Mouse (Mus musculus): Measurements from ENCODE around the gene Nav2. TPM values are rescaled to one million over a fixed set of nuclear protein-coding genes. Genes with fewer than 3 reads are reported as not detected.

The Nav2 gene
- polyA plus RNA-seq, 1 experiment from 2014 or later, result 7.5 TPM

DNA sequence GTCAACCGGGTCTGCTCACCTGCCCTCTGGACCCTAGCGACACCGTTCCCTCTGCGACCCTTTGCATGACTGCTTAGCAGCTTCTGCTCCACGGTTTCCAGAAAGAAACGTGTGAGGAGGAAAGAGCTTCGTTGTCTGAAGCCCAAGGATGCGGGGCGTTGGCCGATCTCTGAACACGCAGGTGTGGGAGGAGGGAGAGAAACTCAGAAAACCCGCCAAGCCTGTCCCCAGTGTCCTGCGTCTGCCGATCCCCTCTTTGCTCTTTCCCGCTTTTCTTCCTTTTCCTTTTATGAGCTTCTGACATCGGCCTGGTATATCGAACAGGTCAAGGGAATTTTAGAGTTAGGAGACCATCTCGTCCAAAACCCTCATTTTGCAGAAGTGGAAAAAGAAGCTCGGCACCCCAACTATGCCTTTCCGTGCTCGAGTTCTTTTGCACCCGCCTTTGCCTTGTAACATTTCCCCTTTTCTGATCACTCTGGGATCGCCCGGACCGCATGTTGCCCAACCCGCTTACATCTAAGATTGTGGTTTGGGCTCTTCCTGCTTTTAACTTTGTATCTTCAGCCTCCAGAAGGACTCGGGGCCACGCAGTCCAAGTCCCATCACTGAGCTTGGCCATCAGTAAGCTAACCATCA, 26.4 kb upstream of the Nav2 start:
- Histone ChIP-seq H3K9me3 (ENCODE audit: control insufficient read depth, low read length) (no peaks in the 10 kb centered on the region), H3K27ac (replicated peaks; ENCODE audit: low read depth, low read length) (no peak overlapping the region), H3K4me1 (ENCODE audit: control insufficient read depth, insufficient read depth, low read length) (peaks cover 7% of the 10 kb centered on the region; the same call in 1 of the 2 replicates), H3K4me3 (ENCODE audit: low read depth, low read length) (peak overlapping the region; percentile 77), H3K27me3 (ENCODE audit: control insufficient read depth, insufficient read depth, low read length) (no peaks in the 10 kb centered on the region; the same call in 1 of the 2 replicates), H3K4me2 (ENCODE audit: low read depth, severe bottlenecking) (peak overlapping the region; percentile 75), H3K9ac (ENCODE audit: low read length) (peak overlapping the region; percentile 61), H3K36me3 (ENCODE audit: control insufficient read depth, insufficient read depth, low read length) (0 out of 2 replicates have a peak, but pooled peaks cover 2% of the 10 kb centered on the region)
- 2% methylated on average over 28 of the region's 28 CpGs for WGBS
- no peak for ATAC-seq (ENCODE audit: insufficient number of reproducible peaks, low FRiP score, low TSS enrichment, low read depth)
- DNase-seq (ENCODE audit: low spot score), result peak; percentile 61

DNA sequence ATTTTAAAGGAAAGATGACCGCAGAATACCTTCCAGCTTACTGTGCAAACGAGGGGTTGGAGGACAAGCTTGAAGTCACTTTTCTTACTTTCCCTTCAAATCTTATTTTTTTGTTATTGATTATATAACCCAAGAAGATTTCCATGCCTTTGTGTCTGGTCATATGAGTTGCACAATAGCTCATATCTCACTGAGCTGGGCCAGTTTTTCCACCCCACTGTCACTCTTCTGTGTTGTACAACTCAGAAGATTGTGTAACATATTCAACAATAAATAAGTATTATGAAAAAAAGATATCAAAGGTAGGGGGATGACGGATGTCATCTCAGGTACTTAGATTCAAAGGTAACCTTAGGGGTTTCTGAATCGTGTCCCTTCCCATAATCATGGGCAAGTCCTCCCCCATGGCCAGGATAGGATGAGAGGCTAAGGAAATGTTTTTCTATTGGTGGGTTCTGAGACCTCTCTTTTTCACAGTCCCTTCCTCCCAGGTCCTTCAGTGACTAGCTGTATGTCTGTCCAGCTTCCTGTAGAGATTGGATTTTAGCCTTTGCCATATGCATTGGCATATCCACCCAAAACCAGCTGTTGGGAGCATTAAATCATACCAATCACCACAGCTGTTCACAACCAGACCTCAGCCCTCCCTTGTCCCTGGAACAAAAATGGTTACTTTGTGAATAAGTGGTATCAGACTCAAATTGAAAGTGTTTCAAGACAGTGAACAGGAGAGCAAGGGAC, 24.8 kb upstream of the Nav2 start:
- WGBS, result 84% methylated on average over 4 of the region's 4 CpGs
- ATAC-seq (ENCODE audit: insufficient number of reproducible peaks, low FRiP score, low TSS enrichment, low read depth), result no peak
- Histone ChIP-seq H3K36me3 (ENCODE audit: control insufficient read depth, insufficient read depth, low read length) (no peaks in the 10 kb centered on the region), H3K27ac (replicated peaks; ENCODE audit: low read depth, low read length) (no peak overlapping the region), H3K27me3 (ENCODE audit: control insufficient read depth, insufficient read depth, low read length) (no peaks in the 10 kb centered on the region; the same call in 1 of the 2 replicates), H3K4me2 (ENCODE audit: low read depth, severe bottlenecking) (no peak overlapping the region), H3K4me1 (ENCODE audit: control insufficient read depth, insufficient read depth, low read length) (peaks cover 8% of the 10 kb centered on the region), H3K9me3 (ENCODE audit: control insufficient read depth, low read length) (no peaks in the 10 kb centered on the region), H3K9ac (ENCODE audit: low read length) (no peak overlapping the region), H3K4me3 (ENCODE audit: low read depth, low read length) (no peak overlapping the region)
- no peak for DNase-seq (ENCODE audit: low spot score)

GRCm38 (mm10) chr7:48884266-48884611, 24.3 kb upstream of the Nav2 start:
- Histone ChIP-seq H3K4me1 (ENCODE audit: control insufficient read depth, insufficient read depth, low read length) (peaks cover 7% of the 10 kb centered on the region), H3K36me3 (ENCODE audit: control insufficient read depth, insufficient read depth, low read length) (no peaks in the 10 kb centered on the region), H3K4me2 (ENCODE audit: low read depth, severe bottlenecking) (no peak overlapping the region), H3K27ac (replicated peaks; ENCODE audit: low read depth, low read length) (no peak overlapping the region), H3K9ac (ENCODE audit: low read length) (no peak overlapping the region), H3K4me3 (ENCODE audit: low read depth, low read length) (no peak overlapping the region), H3K9me3 (ENCODE audit: control insufficient read depth, low read length) (no peaks in the 10 kb centered on the region), H3K27me3 (ENCODE audit: control insufficient read depth, insufficient read depth, low read length) (no peaks in the 10 kb centered on the region; the same call in 1 of the 2 replicates)
- no peak for ATAC-seq (ENCODE audit: insufficient number of reproducible peaks, low FRiP score, low TSS enrichment, low read depth)
- DNase-seq (ENCODE audit: low spot score), result no peak
- WGBS, result 52% methylated on average over 5 of the region's 5 CpGs

- H3K4me3 ChIP-seq (ENCODE audit: low read depth, low read length), result no peak overlapping the region
- H3K9ac ChIP-seq (ENCODE audit: low read length), result no peak overlapping the region
- H3K4me1 ChIP-seq (ENCODE audit: control insufficient read depth, insufficient read depth, low read length), result peaks cover 10% of the 10 kb centered on the region
- H3K4me2 ChIP-seq (ENCODE audit: low read depth, severe bottlenecking), result no peak overlapping the region
- 32% methylated on average over 8 of the region's 8 CpGs for WGBS
- H3K27ac ChIP-seq (replicated peaks; ENCODE audit: low read depth, low read length), result no peak overlapping the region
- H3K36me3 ChIP-seq (ENCODE audit: control insufficient read depth, insufficient read depth, low read length), result no peaks in the 10 kb centered on the region
- DNase-seq (ENCODE audit: low spot score), result no peak
- no peaks in the 10 kb centered on the region for H3K27me3 ChIP-seq (ENCODE audit: control insufficient read depth, insufficient read depth, low read length)
- no peaks in the 10 kb centered on the region for H3K9me3 ChIP-seq (ENCODE audit: control insufficient read depth, low read length)
- no peak for ATAC-seq (ENCODE audit: insufficient number of reproducible peaks, low FRiP score, low TSS enrichment, low read depth)
Measured at GRCm38 (mm10) chr7:48887973-48888372, 20.5 kb upstream of the Nav2 start.

DNA sequence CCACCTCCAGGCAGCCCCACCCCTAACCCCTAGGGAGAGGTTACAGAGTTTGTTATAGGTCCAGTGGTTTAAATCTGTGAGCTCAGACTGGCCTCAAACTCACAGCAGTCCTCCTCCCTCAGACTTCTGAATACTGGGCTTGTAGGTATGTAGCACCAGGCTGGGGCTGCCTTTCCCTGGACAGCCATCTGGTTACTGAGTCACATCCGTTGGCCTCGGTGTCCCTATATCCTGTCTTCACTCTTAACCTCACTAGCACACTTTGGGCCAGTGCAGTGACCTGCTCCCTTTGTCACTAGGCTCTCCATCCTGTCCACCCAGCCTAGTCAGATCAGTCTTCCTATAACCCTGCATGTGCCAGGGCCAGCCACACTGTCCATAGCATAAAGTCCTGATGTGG, 19.8 kb upstream of the Nav2 start:
- 67% methylated on average over 2 of the region's 2 CpGs for WGBS
- no peaks in the 10 kb centered on the region for H3K27me3 ChIP-seq (ENCODE audit: control insufficient read depth, insufficient read depth, low read length)
- no peaks in the 10 kb centered on the region for H3K9me3 ChIP-seq (ENCODE audit: control insufficient read depth, low read length)
- no peak for DNase-seq (ENCODE audit: low spot score)
- H3K27ac ChIP-seq (replicated peaks; ENCODE audit: low read depth, low read length), result no peak overlapping the region
- ATAC-seq (ENCODE audit: insufficient number of reproducible peaks, low FRiP score, low TSS enrichment, low read depth), result no peak; the same call in 1 of the 2 replicates
- H3K4me1 ChIP-seq (ENCODE audit: control insufficient read depth, insufficient read depth, low read length), result peaks cover 10% of the 10 kb centered on the region
- no peaks in the 10 kb centered on the region for H3K36me3 ChIP-seq (ENCODE audit: control insufficient read depth, insufficient read depth, low read length)
- H3K4me3 ChIP-seq (ENCODE audit: low read depth, low read length), result no peak overlapping the region
- no peak overlapping the region for H3K9ac ChIP-seq (ENCODE audit: low read length)
- H3K4me2 ChIP-seq (ENCODE audit: low read depth, severe bottlenecking), result no peak overlapping the region

DNA sequence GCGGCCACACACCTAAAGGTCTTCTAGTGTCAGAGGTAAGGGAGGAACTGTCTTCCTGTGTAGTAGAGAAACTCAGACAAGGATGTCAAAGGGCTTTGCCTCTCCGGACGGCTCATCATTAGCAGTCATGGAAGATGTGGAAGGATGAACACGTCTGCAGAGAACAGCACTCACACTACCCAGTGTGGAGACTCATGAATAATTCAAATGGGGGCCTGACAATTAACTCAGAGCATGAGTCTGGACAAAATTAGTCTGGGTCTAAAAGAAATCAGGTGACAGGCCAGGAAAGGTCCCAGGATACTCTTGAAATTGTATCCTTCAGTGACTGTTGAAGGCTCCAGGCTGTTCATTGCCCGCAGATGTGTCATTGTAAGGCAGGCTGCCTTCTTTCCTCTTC, 17.5 kb upstream of the Nav2 start:
- 72% methylated on average over 5 of the region's 5 CpGs for WGBS
- Histone ChIP-seq H3K27ac (replicated peaks; ENCODE audit: low read depth, low read length) (no peak overlapping the region), H3K9ac (ENCODE audit: low read length) (no peak overlapping the region), H3K4me2 (ENCODE audit: low read depth, severe bottlenecking) (no peak overlapping the region), H3K27me3 (ENCODE audit: control insufficient read depth, insufficient read depth, low read length) (no peaks in the 10 kb centered on the region), H3K4me3 (ENCODE audit: low read depth, low read length) (no peak overlapping the region), H3K4me1 (ENCODE audit: control insufficient read depth, insufficient read depth, low read length) (peaks cover 7% of the 10 kb centered on the region), H3K9me3 (ENCODE audit: control insufficient read depth, low read length) (no peaks in the 10 kb centered on the region), H3K36me3 (ENCODE audit: control insufficient read depth, insufficient read depth, low read length) (no peaks in the 10 kb centered on the region)
- ATAC-seq (ENCODE audit: insufficient number of reproducible peaks, low FRiP score, low TSS enrichment, low read depth), result no peak
- no peak for DNase-seq (ENCODE audit: low spot score)

- no peaks in the 10 kb centered on the region for H3K36me3 ChIP-seq (ENCODE audit: control insufficient read depth, insufficient read depth, low read length)
- H3K27me3 ChIP-seq (ENCODE audit: control insufficient read depth, insufficient read depth, low read length), result no peaks in the 10 kb centered on the region
- H3K4me3 ChIP-seq (ENCODE audit: low read depth, low read length), result no peak overlapping the region
- no peak for DNase-seq (ENCODE audit: low spot score)
- H3K4me2 ChIP-seq (ENCODE audit: low read depth, severe bottlenecking), result no peak overlapping the region
- 85% methylated on average over 7 of the region's 7 CpGs for WGBS
- no peak for ATAC-seq (ENCODE audit: insufficient number of reproducible peaks, low FRiP score, low TSS enrichment, low read depth)
- H3K27ac ChIP-seq (replicated peaks; ENCODE audit: low read depth, low read length), result no peak overlapping the region
- peaks cover 7% of the 10 kb centered on the region for H3K4me1 ChIP-seq (ENCODE audit: control insufficient read depth, insufficient read depth, low read length)
- no peaks in the 10 kb centered on the region for H3K9me3 ChIP-seq (ENCODE audit: control insufficient read depth, low read length)
- no peak overlapping the region for H3K9ac ChIP-seq (ENCODE audit: low read length)
Measured at GRCm38 (mm10) chr7:48893093-48893492, 15.4 kb upstream of the Nav2 start.

DNA sequence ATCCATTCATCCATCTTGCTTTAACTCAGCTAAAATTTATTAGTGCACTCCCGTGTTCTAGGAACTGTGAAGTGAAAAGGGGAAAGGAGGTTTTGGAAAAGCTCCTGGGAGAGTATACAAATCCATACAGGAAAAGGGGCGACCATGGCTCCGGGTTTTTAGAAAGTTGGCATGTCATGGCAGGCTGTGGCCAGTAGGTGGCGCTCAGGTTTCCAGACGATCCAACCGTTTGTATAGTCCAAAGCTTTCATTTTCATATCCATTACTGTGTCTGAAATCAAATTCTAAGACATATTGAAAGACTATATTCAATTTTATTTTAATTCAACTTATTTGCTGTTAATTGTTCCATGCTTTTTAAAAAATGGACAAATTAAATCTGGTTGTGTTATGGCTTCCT, 14.4 kb upstream of the Nav2 start:
- H3K27ac ChIP-seq (replicated peaks; ENCODE audit: low read depth, low read length), result no peak overlapping the region
- H3K4me3 ChIP-seq (ENCODE audit: low read depth, low read length), result no peak overlapping the region
- no peaks in the 10 kb centered on the region for H3K27me3 ChIP-seq (ENCODE audit: control insufficient read depth, insufficient read depth, low read length)
- H3K4me2 ChIP-seq (ENCODE audit: low read depth, severe bottlenecking), result no peak overlapping the region
- H3K4me1 ChIP-seq (ENCODE audit: control insufficient read depth, insufficient read depth, low read length), result peaks cover 4% of the 10 kb centered on the region; the same call in 1 of the 2 replicates
- no peak overlapping the region for H3K9ac ChIP-seq (ENCODE audit: low read length)
- peak; percentile 84 for DNase-seq (ENCODE audit: low spot score)
- no peaks in the 10 kb centered on the region for H3K9me3 ChIP-seq (ENCODE audit: control insufficient read depth, low read length)
- no peak for ATAC-seq (ENCODE audit: insufficient number of reproducible peaks, low FRiP score, low TSS enrichment, low read depth)
- 2% methylated on average over 6 of the region's 6 CpGs for WGBS
- H3K36me3 ChIP-seq (ENCODE audit: control insufficient read depth, insufficient read depth, low read length), result no peaks in the 10 kb centered on the region
